Mouse (Mus musculus): Measurements from ENCODE around the gene Pced1a.

Gene Pced1a

DNA sequence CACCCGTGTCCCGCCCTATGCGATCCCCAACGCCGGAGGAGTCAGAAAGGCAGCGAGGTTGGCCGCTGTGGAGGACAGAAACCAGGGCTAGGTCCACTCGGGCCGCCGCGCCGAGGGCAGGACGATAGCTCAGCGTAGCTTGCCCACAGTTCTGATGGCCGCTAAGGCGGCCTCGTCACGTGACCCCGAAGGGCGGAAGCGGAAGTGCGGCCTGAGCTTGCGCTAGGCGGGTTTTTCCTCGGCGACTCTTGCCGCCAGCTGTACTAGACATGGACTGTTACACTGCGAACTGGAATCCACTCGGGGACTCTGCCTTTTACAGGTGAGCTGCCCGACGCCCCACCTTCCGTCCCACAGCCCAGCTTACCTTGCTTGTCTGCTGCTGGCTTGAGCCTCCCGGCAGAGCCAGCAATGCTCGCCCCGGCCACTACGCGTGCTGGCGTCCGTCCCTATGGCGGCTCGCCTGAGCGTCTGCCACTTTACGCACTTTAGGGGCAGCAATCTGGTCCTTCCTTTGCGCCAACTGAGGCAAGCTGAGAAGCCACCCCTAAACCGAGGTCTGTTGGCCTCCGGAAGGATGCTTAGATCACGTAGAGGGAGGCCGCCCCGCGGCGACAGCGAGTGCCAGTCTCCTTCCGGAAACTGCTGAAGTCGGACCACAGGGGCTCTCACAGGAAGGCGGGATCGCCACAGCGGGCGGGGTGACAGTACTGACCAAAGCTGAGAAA, at the start of gene Pced1a, which contains the start of gene Vps16:
Gene Pced1a (minus strand): TSS at position 576 of the 728 bp plus-strand sequence.
Gene Vps16 (plus strand): TSS at position 214 of the 728 bp plus-strand sequence.
- DNase-seq (ENCODE audit: low read depth, low spot score) = peak; percentile 94

- DNase-seq (ENCODE audit: low read depth, low spot score) = peak; percentile 8
These were observed 48.5 kb upstream of the Pced1a start for GRCm38 (mm10) chr2:130472908-130473510.

- DNase-seq (ENCODE audit: low read depth, low spot score) = no peak
These were observed 45.4 kb upstream of the Pced1a start for GRCm38 (mm10) chr2:130469935-130470334.

GRCm38 (mm10) chr2:130469366-130469765, 44.9 kb upstream of the Pced1a start:
- DNase-seq (ENCODE audit: low read depth, low spot score) = no peak

DNA sequence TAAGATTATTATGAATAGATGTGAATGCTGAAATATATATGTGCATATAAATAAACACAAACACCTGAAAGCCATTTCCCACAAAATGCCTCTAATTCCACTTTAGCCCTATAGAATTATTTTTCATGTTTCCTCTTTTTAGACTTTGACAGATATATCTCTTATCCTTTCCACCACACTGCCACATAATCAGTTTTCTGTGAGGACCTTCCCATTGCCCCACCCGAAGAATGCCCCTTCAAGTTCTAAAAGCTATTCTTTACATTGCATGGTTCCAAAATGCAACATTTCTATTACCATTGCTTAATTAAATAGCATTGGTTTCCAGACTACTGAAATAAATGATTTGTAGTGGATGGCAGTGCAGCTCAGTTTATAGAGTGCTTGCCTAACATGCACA, 41.9 kb upstream of the Pced1a start:
- DNase-seq (ENCODE audit: low read depth, low spot score) = no peak

GRCm38 (mm10) chr2:130461287-130462071, 37.0 kb upstream of the Pced1a start:
- DNase-seq (ENCODE audit: low read depth, low spot score) = no peak

- DNase-seq (ENCODE audit: low read depth, low spot score) = no peak
These were observed 35.1 kb upstream of the Pced1a start for GRCm38 (mm10) chr2:130459576-130459975.

DNA sequence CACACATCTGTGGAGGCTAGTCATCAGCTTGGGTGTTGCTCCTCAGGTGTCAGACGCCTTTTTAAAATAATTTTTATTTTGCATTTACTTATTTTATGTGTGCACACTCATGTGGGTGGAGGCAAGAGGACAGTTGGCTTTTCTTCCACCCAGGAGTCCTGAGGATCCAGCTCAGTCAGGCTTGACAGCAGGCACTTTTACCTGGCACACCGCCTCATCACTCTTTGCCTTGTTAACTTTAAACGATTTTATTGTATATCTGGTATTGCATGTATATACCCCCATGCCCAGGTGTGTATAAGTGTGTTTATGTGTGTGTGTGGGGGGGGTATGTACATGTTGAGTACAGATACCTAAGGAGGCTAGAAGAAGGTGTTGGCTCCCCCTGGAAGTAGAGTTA, 33.4 kb upstream of the Pced1a start:
- DNase-seq (ENCODE audit: low read depth, low spot score) = no peak

DNA sequence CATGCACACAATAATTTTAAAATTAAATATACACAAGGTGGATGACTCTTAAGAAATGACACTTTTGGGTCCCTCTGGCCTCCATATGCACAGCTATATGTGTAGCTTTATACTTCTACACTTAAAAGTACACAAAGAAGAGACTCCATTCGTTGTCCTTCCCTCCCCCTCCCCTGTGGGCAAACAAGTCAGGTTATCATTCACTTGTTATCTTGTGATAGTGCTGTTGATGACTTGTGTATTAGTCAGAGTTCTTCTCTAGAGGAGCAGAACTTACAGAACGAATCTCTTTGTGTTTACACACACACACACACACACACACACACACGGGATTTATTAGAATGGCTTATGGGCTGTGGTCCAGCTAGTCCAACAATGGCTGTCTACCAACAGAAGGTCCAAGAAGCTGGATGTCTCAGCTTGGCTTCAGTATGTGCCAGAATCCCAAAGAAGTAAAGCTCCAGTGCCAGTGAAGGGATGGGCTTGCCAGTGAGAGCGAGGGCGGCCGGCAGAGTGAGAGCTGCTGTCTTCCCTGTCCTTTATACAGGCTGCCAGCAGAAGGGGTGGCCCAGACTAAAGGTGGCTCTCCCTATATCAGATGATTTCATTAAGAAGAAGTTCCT, 30.4 kb upstream of the Pced1a start:
- no peak for DNase-seq (ENCODE audit: low read depth, low spot score)

- DNase-seq (ENCODE audit: low read depth, low spot score) = no peak
These were observed 28.9 kb upstream of the Pced1a start for GRCm38 (mm10) chr2:130453421-130453820.

- no peak for DNase-seq (ENCODE audit: low read depth, low spot score)
These were observed 27.8 kb upstream of the Pced1a start for GRCm38 (mm10) chr2:130452266-130452665.

- no peak for DNase-seq (ENCODE audit: low read depth, low spot score)
These were observed 27.2 kb upstream of the Pced1a start for GRCm38 (mm10) chr2:130451727-130452090.

- DNase-seq (ENCODE audit: low read depth, low spot score) = no peak
These were observed 26.7 kb upstream of the Pced1a start for GRCm38 (mm10) chr2:130451086-130451726.

DNA sequence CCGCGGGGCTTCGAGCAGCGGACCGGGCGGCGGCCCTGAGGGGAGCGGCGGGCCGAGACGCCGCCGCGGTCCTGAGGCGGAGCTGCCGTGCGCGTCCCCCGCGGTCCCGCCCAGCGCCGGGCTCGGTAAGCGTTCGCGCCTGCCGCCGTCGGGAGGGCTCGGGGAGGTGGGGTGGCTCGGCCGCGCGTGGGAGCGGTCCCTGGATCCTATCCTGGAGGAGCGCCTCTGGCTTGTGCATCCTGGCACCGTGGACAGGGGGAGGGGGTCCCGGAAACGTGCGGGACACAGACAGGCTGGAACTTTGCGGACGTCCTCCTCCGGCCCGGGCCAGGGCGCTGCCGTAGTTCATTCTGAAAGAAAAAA, 25.9 kb upstream of the Pced1a start:
- DNase-seq (ENCODE audit: low read depth, low spot score) = peak; percentile 80

DNA sequence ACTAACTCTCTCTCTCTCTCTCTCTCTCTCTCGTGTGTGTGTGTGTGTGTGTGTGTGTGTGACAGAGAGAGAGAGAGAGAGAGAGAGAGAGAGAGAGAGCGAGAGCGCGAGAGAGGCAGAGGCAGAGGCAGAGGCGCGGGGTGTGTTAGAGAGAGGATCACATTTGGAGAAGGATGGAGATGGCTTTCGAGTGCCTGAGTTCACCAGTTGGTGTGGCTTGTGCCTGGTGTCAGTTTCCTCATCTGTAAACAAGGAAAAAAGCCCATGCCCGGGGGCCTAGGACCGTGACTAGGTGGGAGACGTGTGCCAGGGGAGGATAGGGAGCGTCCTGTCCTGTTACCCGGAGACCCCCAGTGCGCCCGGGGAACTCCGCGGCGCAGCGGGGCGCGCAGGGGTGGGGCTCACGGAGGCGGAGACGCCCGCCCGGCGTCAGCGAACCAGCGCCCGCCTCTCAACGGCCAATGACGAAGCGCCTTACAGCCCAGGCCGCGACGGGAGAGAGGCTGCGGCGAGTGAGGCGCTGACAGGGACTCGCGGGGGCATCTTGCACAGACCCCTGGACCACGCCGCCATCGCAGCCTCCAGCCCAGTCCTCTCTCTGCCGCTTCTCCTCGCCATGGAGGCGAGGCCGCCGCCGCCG, 25.4 kb upstream of the Pced1a start, which contains the start of gene Ptpra:
Gene Ptpra (plus strand): TSS at position 485 of the 640 bp plus-strand sequence.
- DNase-seq (ENCODE audit: low read depth, low spot score) = peak; percentile 93

DNA sequence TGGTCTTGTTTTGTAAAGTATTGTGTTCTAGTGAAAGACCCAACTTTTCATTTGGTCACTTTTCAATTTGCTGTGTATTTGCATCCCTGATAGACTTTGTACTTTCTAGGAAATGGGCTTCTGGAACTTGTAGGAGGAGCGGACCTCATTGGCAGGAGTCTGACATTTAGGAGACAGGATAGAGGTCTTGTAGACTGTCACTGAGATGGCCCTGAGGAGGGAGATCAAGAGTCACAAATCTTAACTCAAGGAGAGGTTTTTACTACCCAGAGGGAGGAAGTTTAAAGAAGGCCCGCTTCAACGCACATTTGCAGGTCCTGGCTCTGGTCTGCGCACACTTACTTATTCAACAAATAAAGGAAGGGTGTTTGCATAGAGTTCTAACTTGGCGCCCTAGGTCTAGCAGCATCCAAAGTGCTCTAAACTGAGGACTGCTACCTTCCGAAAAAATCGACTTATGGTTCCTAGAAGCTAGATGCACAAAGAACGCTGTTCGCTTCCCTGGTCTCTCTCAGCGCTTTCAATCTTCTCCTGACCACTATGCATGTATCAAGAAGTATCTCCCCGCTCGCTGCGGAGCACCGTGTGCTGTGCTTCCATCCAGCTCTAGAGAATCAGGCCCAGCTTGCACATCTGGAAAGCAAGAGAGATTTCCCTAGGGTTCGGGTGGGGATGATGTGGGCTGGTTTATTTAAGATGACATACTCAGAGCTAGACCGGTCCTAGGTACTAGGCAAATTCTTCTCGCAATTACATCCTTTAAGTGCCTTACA, 24.7 kb upstream of the Pced1a start:
- peak; percentile 32 for DNase-seq (ENCODE audit: low read depth, low spot score)

GRCm38 (mm10) chr2:130448449-130448848, 23.9 kb upstream of the Pced1a start:
- peak; percentile 19 for DNase-seq (ENCODE audit: low read depth, low spot score)

GRCm38 (mm10) chr2:130442162-130442561, 17.7 kb upstream of the Pced1a start:
- DNase-seq (ENCODE audit: low read depth, low spot score) = no peak

DNA sequence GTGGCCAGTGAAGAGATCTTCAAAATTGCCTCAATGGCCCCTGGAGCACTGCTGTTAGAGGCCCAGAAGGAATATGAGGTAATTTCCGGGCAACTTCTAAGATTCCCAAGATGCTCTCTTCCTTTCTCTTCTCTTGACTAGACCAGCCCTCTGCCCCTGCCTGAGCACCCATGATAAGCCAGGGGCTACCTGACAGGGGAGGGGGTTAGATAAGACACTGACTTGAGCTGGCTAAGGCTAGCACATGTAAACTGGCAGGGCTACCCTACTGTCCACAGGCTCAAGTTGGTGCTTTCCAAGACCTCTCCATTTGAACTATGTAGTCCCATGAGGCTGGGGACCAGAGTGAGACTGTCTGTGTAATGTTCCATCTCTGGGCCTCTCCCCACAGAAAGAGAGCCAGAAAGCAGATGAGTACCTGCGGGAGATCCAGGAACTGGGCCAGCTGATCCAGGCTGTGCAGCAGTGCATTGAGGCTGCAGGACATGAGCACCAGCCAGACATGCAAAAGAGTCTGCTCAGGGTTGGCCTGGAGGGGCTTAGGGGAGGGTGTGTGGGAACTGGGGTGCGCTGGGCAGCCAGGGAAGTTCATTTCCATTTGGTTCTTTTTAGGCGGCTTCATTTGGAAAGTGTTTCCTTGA, 15.5 kb upstream of the Pced1a start:
- DNase-seq (ENCODE audit: low read depth, low spot score) = no peak

GRCm38 (mm10) chr2:130438861-130439260, 14.4 kb upstream of the Pced1a start:
- no peak for DNase-seq (ENCODE audit: low read depth, low spot score)
